Mouse (Mus musculus): ENCODE data around the gene Farp1. TPM values are rescaled to one million over a fixed set of nuclear protein-coding genes. Genes with fewer than 3 reads are reported as not detected.
"Not testable (repeated sequence)": the region's sequence is repeated elsewhere in the genome, so short reads cannot be mapped to it uniquely, and the experiment has no call there.

The Farp1 gene
- polyA plus RNA-seq, 1 experiment = 28.8 TPM

DNA sequence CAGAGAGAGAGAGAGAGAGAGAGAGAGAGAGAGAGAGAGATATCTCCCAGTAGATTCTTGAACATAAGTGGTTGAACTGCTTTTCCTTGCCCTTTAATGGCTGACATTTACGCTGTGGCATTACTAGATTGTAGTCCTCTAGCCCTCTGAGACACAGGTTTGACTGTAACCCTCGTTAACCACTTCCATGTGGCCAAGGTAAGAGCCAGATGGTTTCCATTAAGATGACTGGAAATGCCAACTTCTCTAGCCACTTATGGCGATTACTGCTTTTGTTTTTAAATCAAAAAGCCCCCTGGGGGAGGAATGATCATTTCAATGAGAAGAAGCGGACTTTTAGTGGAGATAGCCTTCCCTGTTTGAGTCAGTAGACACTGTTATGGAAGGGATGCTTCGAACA lies 3.7 kb downstream of the Farp1 start:
- Histone ChIP-seq H3K36me3 (ENCODE audit: control insufficient read depth, insufficient read depth, low read length) (no peaks in the 10 kb centered on the region), H3K4me1 (ENCODE audit: control insufficient read depth, insufficient read depth, low read length) (peaks cover 10% of the 10 kb centered on the region; the same call in 1 of the 2 replicates)
- TF ChIP-seq CTCF (conservative IDR thresholded peaks at IDR 0.05; ENCODE audit: insufficient read depth, insufficient read length, low read depth, low read length) = no peak
- TF ChIP-seq POLR2A (IDR thresholded peaks at IDR 0.05; ENCODE audit: low read depth, low read length) = no peak

DNA sequence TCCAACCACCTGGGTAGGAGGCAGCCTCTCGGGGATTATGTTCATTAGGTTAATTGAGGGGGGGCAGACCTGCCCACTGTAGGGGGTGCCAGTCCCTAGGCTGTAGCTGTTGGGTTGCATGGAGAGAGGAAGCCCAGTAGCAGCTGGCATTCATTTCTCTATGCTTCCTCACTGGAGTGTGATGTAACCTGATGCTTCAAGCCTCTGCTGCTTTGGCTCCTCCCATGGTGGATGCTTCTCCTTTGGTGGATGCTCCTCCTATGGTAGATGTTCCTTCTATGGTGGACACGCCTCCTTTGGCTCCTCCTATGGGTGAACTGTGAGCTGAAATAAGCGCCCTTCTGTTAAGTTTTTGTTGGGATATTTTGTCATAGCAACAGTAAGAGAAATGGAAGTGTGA lies 9.1 kb downstream of the Farp1 start:
- H3K4me1 ChIP-seq (ENCODE audit: control insufficient read depth, insufficient read depth, low read length) = 0 out of 2 replicates have a peak, but pooled peaks cover 4% of the 10 kb centered on the region
- WGBS = 86% methylated on average over 3 of the region's 3 CpGs
- no peak overlapping the region for H3K27ac ChIP-seq (ENCODE audit: insufficient read depth, low read depth, low read length)
- no peak for DNase-seq
- H3K27me3 ChIP-seq (replicated peaks; ENCODE audit: control insufficient read depth, insufficient read depth, low read length) = no peaks in the 10 kb centered on the region
- H3K4me3 ChIP-seq (ENCODE audit: insufficient read depth, low read depth, low read length) = no peak overlapping the region
- no peak for TF ChIP-seq POLR2A (IDR thresholded peaks at IDR 0.05; ENCODE audit: low read depth, low read length)
- TF ChIP-seq CTCF (conservative IDR thresholded peaks at IDR 0.05; ENCODE audit: insufficient read depth, insufficient read length, low read depth, low read length) = no peak
- no peaks in the 10 kb centered on the region for H3K36me3 ChIP-seq (ENCODE audit: control insufficient read depth, insufficient read depth, low read length)

More for the DNA sequence above, 3.7 kb downstream of the Farp1 start:
- WGBS = 84% methylated on average over 5 of the region's 5 CpGs
- Histone ChIP-seq H3K27ac (ENCODE audit: insufficient read depth, low read depth, low read length) (no peak overlapping the region), H3K4me3 (ENCODE audit: insufficient read depth, low read depth, low read length) (no peak overlapping the region), H3K27me3 (replicated peaks; ENCODE audit: control insufficient read depth, insufficient read depth, low read length) (no peaks in the 10 kb centered on the region)
- DNase-seq = no peak

DNA sequence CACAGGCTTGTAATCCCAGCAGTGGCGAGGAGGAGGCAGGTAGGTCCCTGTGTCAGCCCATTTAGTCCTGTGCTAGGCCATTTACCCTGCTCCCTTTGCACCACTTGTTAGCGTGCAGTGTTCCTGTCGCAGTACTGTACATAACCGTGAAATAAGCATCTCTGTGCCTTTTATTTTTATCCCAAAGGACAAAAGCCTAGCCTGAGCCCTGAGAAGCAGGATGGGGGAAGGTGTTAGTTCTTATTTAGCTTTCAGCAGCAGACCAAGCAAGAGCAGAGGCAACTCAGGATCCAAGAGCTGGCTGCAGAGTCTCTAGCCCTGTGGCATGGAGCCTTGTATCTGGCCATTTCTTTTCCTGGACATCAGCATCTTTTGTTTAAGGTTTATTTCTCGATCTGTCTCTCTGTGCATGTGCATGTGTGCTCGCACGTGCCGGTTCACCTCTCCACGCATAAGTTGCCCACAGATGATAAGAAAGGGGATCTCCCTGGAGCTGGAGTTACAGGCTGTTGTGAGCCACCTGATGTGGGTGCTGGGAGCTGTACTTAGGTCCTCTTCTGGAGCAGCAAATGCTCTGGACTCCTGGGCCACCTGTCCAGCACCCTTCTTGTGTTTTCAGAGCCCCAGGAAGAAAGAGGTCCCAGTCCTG lies 11.4 kb downstream of the Farp1 start:
- Histone ChIP-seq H3K36me3 (ENCODE audit: control insufficient read depth, insufficient read depth, low read length) (no peaks in the 10 kb centered on the region), H3K27me3 (replicated peaks; ENCODE audit: control insufficient read depth, insufficient read depth, low read length) (no peaks in the 10 kb centered on the region), H3K4me3 (ENCODE audit: insufficient read depth, low read depth, low read length) (no peak overlapping the region), H3K27ac (ENCODE audit: insufficient read depth, low read depth, low read length) (no peak overlapping the region), H3K4me1 (ENCODE audit: control insufficient read depth, insufficient read depth, low read length) (0 out of 2 replicates have a peak, but pooled peaks cover 4% of the 10 kb centered on the region)
- DNase-seq = no peak
- TF ChIP-seq CTCF (conservative IDR thresholded peaks at IDR 0.05; ENCODE audit: insufficient read depth, insufficient read length, low read depth, low read length) (no peak), POLR2A (IDR thresholded peaks at IDR 0.05; ENCODE audit: low read depth, low read length) (no peak)
- WGBS = 88% methylated on average over 9 of the region's 9 CpGs

DNA sequence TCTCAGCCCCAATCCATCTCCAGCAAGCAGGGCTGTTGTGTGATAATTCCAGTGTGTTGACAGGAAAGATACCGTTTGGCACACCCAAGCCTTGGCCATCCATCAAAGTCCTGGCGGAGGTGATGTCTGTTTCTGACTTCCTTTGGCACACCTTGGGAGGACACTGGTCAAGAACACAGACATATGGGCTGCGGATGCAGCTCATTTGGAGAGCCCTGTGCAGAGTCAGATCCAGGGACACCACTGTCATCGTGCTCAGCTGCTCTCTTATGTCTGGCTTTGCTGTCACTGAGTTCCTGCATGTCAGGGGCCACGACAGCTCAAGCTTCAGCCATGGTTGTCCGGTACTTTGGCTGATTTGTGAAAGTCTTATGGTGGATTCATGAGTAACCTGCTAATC lies 12.8 kb downstream of the Farp1 start:
- Histone ChIP-seq H3K36me3 (ENCODE audit: control insufficient read depth, insufficient read depth, low read length) (no peaks in the 10 kb centered on the region), H3K27ac (ENCODE audit: insufficient read depth, low read depth, low read length) (no peak overlapping the region), H3K4me3 (ENCODE audit: insufficient read depth, low read depth, low read length) (no peak overlapping the region), H3K27me3 (replicated peaks; ENCODE audit: control insufficient read depth, insufficient read depth, low read length) (no peaks in the 10 kb centered on the region), H3K4me1 (ENCODE audit: control insufficient read depth, insufficient read depth, low read length) (peaks cover 9% of the 10 kb centered on the region)
- TF ChIP-seq POLR2A (IDR thresholded peaks at IDR 0.05; ENCODE audit: low read depth, low read length) = no peak
- TF ChIP-seq CTCF (conservative IDR thresholded peaks at IDR 0.05; ENCODE audit: insufficient read depth, insufficient read length, low read depth, low read length) = no peak
- 63% methylated on average over 6 of the region's 6 CpGs for WGBS
- DNase-seq = peak; percentile 30

DNA sequence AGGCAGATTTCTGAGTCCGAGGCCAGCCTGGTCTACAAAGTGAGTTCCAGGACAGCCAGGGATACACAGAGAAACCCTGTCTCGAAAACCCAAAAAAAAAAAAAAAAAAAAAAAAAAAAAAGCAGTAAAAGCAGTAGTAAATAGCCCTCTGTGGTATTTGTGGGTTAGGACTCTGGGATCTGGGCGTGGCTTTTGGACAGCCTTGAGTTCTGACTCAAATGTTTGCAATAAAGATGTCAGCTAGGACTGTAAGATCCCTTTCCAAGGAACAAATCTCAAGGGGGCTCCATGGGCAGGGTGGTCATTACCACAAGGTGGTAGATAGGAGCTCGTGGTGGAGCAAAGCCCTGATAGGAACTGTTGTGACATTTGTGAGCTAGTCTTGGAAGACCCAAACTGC lies 16.0 kb downstream of the Farp1 start:
- H3K4me3 ChIP-seq (ENCODE audit: insufficient read depth, low read depth, low read length); H3K27ac ChIP-seq (ENCODE audit: insufficient read depth, low read depth, low read length); DNase-seq; H3K27me3 ChIP-seq (replicated peaks; ENCODE audit: control insufficient read depth, insufficient read depth, low read length); H3K36me3 ChIP-seq (ENCODE audit: control insufficient read depth, insufficient read depth, low read length): not testable (repeated sequence)
- 85% methylated on average over 3 of the region's 4 CpGs for WGBS
- peaks cover 18% of the 10 kb centered on the region for H3K4me1 ChIP-seq (ENCODE audit: control insufficient read depth, insufficient read depth, low read length)

DNA sequence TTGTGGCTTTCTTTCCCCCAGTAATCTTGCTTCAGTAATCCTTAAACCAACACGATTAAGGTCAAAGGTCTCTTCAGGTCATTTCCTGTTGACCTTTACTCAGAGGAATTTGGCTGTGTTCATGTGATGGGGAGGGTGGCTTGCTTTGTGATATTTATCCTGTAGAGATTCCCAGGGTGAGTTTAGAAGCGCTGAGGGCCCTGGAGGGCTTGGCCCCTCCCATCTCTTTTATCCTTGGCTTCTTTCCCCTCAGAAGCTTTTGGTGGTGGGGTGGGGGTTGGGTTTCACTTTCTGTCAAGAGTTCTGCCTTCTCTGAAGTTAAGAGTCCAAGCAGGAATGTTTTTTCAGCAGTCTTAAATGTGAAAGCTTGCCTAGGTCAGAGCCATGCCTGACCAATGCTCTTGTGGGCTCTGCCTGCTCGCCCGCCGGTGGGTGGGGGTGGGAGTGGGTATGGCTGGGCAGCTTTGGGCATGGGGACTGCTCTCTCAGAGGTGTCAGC lies 18.1 kb downstream of the Farp1 start:
- Histone ChIP-seq H3K36me3 (ENCODE audit: control insufficient read depth, insufficient read depth, low read length) (no peaks in the 10 kb centered on the region), H3K4me3 (ENCODE audit: insufficient read depth, low read depth, low read length) (0 out of 2 replicates have a peak overlapping the region, but pooled peaks have one; percentile 17), H3K27ac (ENCODE audit: insufficient read depth, low read depth, low read length) (peak overlapping the region; percentile 48), H3K4me1 (ENCODE audit: control insufficient read depth, insufficient read depth, low read length) (peaks cover 18% of the 10 kb centered on the region), H3K27me3 (replicated peaks; ENCODE audit: control insufficient read depth, insufficient read depth, low read length) (no peaks in the 10 kb centered on the region)
- TF ChIP-seq POLR2A (IDR thresholded peaks at IDR 0.05; ENCODE audit: low read depth, low read length) = no peak
- TF ChIP-seq CTCF (conservative IDR thresholded peaks at IDR 0.05; ENCODE audit: insufficient read depth, insufficient read length, low read depth, low read length) = no peak
- WGBS = 9% methylated on average over 5 of the region's 5 CpGs
- DNase-seq = peak; percentile 91

DNA sequence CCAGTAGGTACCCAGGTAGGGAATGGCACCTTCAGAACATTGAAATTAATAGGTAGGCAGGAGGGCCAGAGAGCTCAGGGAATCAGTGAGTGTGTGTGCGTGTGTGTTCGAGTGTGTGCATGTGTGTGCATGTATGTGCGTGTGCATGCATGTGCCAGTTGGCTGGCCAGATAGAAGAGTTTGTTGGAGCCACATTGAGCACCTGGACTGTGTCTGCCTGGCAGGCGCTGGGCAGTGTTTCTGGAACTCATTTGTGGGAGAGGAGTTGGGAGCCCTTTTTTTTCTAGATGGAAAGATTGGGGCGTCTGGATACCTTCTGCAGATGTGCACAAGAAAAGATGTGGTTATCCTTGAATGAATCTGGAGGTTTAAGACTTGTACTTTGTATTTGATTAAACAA lies 19.1 kb downstream of the Farp1 start:
- H3K27ac ChIP-seq (ENCODE audit: insufficient read depth, low read depth, low read length) = no peak overlapping the region
- TF ChIP-seq POLR2A (IDR thresholded peaks at IDR 0.05; ENCODE audit: low read depth, low read length) = no peak
- TF ChIP-seq CTCF (conservative IDR thresholded peaks at IDR 0.05; ENCODE audit: insufficient read depth, insufficient read length, low read depth, low read length) = no peak
- peaks cover 20% of the 10 kb centered on the region for H3K4me1 ChIP-seq (ENCODE audit: control insufficient read depth, insufficient read depth, low read length)
- H3K36me3 ChIP-seq (ENCODE audit: control insufficient read depth, insufficient read depth, low read length) = no peaks in the 10 kb centered on the region
- 79% methylated on average over 5 of the region's 5 CpGs for WGBS
- no peak overlapping the region for H3K4me3 ChIP-seq (ENCODE audit: insufficient read depth, low read depth, low read length)
- H3K27me3 ChIP-seq (replicated peaks; ENCODE audit: control insufficient read depth, insufficient read depth, low read length) = no peaks in the 10 kb centered on the region
- DNase-seq = no peak
